Mouse (Mus musculus) cerebellum, adult 18-20 months (tissue): ENCODE results near the gene Fbxw21.
"Not testable (repeated sequence)": the region's sequence is repeated elsewhere in the genome, so short reads cannot be mapped to it uniquely, and the experiment has no call there.

Source experiments
- DNase-seq, 2 experiments: peaks; one replicate each; pipeline ENCODE4 v3.0.0; 2021

Gene Fbxw21

DNA sequence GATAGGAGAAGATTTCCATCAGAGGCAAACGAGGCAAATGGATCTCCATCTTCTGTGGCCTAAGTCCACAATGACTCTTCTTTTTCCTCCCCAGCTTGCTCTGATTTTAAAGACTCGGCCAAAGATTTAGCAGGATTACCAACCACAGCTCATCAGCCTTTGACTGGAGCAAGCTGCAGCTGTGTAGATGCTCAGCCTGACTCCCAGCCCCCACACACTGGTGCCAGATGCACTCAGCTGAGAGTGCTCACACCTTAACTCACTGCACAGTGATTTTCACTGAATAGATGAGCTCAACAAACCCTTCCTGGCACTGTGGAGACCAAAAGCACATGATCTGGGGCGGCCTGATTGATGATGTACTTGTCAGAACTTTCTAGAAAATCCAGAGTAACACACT, at the start of gene Fbxw21:
Fbxw21 (minus strand) TSS at position 101 of the 400 bp plus-strand sequence.
- DNase-seq = no peak

DNA sequence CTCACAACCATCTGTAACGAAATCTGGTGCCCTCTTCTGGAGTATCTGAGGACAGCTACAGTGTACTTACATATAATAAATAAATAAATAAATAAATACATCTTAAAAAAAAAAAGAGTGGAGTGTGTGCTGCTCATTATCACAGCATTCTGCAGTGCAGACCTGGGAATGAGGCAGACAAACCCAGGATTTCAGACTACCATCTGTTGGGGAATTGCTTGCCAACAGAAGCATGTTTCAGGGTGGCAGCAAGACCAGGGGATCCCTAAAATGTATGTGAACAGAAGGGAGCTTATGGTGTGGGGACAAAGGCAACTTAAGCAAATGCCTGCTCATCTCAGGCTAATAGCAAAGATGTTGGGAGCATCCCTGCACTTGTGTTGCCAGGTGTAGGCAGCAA, 39.5 kb upstream of the Fbxw21 start:
- DNase-seq = peak in 1 of 2 experiments; percentile 1

DNA sequence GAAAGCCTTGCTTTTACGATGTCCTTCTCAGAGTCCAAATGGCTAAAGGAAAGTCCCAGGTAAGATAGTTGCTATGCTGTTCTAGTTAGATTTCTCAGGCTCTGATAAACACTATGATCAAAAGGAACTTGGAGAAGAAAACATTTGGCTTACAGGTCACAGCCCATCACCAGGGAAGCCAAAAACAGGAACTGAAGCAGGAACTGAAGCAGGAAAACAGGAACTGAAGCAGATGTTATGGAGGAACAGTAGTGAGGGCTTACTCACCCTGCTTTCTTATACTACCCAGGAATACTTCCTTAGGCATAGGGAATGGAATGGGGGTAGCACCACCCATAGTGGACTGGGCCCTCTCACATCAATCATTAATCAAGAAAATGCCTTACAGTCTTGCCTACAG, 38.5 kb upstream of the Fbxw21 start:
- no peak for DNase-seq

DNA sequence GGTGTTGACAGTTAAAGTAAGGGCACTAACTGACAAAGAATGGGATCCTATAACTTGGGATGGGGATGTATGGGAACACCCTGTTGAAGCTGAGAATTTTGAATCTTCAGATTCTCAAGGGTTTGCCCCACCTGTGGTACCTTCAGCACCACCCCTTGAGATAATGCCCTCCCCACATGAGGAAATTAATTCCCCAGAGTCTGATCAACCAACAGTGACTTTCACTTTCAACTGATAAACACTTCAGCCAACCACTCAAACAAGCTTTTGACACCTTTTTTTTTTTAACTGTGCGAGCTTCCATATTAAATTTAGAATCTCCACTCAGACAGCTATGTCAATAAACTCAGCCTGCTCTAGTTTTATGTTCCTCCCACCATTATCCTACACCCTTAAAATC, 37.5 kb upstream of the Fbxw21 start:
- DNase-seq = no peak

DNA sequence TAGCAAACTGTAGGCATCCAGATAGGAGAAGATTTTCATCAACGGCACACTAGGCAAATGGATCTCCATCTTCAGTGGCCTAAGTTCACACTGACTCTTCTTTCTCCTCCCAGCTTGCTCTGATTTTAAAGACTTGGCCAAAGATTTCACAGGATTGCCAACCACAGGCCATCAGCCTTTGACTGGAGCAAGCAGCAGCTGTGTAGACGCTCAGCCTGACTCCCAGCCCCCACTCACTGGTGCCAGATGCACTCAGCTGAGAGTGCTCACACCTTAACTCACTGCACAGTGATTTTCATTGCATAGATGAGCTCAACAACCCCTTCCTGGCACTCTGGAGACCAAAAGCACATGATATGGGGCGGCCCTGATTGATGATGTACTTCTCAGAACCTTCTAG, 34.0 kb upstream of the Fbxw21 start, which contains the start of gene Fbxw13:
Fbxw13 (minus strand) TSS at position 101 of the 400 bp plus-strand sequence.
- not testable (repeated sequence) for DNase-seq

DNA sequence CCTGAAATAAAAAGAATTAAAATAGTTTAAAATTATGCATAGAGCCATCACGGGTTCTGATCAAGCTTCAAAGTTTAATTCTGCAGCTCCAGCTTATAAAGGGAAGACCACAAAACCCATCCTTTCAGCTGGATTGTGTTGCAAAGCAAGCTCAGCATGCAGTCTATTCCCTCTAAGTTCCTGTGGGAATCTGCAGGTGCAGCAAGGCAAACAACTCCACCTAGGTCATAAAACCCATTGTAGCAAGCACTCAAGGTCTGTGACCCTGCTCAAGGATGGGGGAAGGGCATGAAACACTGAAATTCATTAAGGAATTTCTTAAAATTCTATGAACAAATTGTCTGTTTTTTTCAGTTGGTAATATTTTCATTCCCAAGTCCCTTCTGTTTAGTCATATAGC, 15.4 kb upstream of the Fbxw21 start:
- no peak for DNase-seq

DNA sequence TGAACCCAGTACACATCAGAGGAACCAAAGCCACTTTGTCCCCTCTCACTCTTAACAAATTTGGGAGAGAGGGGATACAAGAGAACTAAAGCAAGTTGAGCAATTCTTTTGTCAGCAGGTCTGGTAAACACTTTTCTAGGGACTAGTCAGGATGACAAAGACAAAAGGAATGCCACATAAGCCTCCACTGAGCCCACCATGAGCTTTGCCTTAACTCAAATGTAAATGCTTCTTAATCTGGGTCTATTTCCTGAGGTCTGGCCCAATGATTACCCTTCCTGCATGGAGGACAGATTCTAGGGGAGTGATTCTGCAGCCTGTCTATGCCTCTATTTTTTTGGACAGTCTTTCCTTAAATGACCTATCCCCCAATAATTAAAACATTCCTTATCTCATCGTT, 14.5 kb upstream of the Fbxw21 start:
- no peak for DNase-seq

DNA sequence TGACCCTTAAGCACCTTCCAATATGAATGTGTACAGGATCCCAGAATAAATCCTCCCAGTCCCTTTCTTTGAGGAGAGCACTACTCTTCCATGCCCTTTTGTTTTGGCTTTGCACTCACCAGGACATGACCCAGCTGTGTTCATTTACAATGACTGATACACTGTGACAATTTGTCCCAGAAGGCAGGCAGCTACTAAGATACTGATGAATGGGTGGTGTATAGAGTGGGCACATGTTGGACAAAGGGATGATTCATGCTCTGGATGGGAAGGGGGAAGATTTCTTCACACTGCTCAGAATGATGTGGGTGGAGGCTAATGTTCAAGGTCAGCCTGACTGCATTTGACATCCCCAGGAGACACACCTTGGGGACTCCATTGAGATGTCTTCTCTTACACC, 5.5 kb upstream of the Fbxw21 start:
- DNase-seq = no peak

DNA sequence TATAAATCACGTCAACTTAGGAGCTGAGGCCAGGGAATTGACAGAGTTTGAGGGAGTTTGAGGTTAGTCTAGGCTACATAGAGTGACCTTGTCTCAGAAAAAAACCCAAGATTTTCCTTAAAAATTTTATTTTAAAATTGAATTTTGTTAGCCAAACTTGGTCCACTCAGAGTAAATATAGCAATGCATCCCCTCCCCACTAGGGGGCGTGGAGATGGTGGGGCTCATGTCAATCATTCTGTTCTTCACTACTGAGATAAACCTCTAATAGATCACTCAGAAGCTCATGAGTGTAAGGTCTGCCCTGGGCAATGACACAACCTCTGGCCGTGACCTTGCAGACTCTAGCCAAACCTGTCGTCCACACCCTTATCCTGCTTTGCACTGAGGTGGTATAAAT, 21.4 kb downstream of the Fbxw21 start:
- not testable (repeated sequence) for DNase-seq

DNA sequence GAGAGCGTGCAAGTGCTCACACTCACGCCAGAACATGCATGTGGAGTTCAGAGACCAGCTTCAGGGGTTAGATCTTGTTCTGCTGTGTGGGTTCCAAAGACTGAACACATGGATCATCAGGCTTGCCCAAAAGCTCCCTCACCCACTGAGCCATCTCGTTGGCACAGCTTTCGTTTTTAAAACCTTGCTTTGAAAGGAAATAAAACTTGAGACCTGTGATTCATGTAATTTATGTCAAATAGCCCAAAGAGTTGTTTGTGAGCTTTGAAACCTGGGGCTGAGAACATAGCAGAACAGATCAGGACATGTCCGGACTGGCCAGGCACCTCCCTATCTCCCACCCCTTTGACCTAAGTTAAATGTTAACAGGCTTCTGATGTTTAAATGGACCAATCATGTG, 31.8 kb downstream of the Fbxw21 start:
- no peak for DNase-seq

DNA sequence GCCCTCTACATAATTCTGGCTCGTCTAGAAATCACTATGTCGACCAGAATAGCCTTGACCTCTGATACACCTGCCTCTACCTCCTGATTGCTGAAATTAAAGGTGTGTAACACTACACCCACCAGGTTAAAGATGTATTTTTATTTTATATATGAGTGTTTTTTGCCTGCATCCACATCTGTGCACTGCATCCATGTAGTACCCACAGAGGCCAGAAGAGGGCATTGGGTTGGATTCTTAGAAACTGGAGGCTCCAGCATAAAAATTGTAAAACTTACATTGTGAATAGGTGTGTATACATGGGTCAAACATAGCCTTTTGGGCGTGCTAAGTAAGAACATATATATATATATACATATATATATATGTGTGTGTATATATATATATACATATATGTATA, 33.6 kb downstream of the Fbxw21 start:
- peak in 1 of 2 experiments; percentile 14 for DNase-seq

DNA sequence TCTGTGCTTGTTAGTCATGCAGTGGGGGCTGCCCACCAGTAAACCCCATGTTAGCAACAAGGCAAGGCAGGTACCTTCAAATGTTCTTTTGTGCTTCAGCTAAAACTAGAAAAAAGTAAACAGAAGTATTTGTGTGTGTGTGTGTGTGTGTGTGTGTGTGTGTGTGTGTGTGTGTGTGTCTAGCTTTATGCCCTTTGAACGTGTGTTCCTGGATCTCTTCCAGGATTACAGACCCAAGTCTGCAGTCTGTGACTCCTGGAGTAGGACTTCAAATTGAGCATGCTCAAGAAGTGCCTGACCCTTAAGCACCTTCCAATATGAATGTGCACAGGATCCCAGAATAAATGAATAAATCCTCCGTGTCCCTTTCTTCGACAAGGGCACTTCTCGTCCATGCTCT, 34.8 kb downstream of the Fbxw21 start:
- DNase-seq = no peak

DNA sequence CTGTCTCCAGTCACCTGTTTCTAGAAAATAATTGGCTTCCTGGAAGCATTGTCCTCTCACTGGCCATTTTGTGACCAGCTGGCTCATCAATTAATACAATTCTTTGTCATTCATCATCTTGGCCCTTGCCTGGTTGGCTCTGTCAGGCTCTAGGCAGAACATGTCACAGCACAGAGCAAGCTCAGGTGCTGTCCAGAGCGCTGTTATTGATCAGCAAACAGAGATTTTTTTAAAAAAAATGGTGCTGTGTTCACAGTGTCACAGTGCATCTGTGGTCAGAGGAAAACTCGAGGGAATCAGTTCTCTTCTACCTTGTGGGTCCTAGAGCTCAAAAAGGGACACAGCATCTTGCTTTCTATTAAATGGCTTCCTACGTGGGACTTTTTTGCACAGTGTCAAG, 36.4 kb downstream of the Fbxw21 start:
- DNase-seq = no peak

DNA sequence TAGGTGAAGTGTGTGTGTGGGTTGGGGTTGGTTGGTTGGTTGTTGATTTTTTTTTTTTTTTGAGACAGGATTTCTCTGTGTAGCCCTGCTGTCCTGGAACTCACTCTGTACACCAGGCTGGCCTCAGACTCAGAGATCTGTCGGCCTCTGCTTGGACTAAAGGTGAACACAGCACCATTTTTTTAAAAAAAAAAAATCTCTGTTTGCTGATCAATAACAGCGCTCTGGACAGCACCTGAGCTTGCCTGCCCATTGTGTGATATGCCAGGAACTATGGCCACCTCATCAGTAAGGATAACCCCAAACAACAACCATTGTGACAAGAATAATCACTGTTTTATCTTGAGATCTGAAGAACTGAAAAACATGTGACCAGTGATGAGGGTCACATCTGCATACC, 36.8 kb downstream of the Fbxw21 start:
- DNase-seq = no peak

DNA sequence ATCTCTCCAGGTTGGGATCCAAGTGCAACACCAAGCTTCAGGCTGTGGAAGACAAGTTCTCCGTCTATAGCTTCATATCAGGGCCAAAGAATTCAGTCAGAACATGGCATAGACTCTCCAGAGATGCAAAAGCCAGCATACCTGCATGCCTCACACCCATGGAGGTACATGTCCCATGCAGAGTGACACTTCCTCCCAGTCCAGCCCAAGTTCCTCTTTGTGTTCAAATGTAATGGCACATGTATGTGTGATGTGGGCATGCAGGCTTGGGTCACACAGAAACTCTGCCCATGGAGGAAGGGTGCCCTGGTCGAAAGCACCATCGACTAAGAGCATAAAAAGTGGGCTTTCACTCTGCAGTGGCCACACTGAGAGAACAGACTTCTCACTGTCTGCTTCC, 37.7 kb downstream of the Fbxw21 start:
- DNase-seq = no peak

DNA sequence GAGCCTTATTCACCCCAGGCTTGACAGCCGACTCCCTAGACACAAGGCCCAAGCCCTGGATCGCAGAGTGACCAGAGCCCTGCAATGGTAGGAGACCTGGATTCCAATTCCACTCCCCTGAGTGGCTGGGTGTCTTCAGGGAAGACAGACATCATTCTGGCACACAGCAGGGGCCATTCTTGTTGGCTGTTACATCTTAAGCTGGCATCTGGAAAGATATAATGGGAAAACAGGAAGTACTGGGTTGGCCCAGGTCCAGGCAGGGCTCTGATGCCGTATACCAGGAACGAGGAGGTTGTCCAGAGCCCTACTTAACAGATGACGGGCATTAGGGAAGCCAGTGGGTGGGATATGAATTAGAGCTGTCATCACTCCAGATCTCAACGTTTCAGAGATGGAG, 38.6 kb downstream of the Fbxw21 start:
- no peak for DNase-seq

DNA sequence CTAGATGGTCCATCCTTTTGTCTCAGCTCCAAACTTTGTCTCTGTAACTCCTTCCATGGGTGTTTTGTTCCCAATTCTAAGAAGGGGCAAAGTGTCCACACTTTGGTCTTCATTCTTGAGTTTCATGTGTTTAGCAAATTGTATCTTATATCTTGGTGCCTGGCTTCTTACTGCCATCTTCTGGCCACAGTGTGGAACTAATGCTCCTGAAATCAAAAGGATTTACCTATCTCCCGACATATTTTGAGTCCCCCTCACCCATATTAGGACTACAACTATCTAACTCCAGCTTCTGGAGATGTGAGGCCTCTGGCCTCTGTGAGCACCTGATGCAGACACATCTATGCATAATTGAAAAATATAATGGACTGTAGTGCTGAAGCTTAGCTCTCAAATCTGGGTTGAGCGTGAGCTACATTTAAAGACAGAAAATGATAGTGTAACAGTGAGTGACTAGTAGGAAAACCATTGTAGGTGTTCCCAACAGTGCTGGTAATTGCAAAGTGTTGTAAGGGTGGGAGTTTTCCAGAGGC, 39.2 kb downstream of the Fbxw21 start:
- DNase-seq = peak; percentile 38 to 42

DNA sequence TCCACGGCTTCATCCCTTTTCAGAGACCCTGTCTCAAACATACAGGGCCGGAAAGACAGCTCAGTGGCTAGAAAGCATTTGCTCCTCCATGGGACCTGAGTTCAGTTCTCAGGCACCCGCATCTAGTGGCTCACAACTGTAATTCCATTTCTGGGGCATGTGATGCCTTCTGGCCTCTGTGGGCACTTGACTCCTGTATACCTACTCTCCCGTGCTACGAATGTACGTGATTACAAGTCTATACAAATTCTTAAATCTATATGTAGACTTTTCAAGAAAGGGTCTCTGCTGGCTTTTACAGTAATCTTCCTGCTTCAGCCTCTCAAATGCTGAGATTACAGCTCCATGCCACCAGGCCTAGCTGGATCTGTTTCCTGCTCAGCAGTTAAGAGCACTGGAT, 40.9 kb downstream of the Fbxw21 start:
- no peak for DNase-seq

DNA sequence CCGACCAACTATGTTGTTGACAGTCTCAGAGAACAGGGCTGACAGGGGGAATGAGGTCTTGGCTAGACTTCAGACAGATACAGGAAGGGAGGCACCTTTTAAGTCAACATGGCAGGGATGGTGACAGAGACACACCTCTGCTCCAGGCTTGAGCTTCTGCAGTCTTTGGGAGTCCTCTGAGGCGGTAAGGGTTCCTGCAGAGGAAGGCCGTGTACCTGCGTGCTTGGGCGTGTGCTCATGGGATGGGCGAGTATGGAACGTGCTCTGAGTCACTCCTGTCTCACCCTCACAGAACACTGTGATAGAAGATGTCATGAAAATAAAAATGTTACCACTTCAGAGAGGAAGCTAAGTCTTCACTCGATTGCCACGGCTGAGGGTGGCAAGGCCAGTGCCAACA, 42.3 kb downstream of the Fbxw21 start:
- DNase-seq = no peak

DNA sequence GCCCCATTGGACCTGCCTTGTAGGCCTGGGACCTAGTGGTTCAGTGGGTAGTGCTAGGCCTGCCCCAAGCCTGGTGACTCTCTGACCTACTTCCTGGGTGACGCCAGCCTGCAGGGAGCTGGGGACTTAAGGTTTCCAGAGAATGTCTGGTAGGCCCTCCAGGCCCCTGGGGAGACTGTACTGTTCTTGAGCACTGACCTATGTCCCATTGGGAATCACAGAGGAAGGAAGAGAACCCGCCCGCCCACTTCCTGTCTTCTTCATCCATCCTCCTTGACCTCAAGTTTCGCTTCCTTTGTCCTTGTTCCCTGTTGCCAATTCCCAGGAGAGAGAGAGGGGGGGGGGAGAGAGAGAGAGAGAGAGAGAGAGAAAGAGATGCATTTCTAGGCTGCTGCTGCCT, 43.7 kb downstream of the Fbxw21 start:
- no peak for DNase-seq

DNA sequence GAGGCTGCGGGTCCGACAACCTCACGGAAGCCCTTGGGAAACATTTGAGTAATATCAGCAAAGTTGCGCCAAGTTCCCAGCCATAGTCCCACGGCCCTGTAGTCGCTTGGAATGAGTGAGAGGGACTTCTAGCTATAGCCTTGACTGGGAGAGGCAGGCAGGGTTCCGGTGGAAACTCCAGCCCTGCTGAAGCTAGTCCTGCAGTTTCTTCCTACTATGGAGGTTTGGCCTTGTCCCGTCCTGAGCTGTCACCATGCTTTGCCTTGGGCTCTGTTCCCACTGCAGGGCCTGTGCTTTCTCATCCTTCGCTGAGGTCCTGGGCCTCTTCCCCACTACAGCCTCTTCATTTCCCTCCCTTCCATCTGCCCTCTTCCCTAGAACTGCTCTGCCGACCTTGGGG, 45.6 kb downstream of the Fbxw21 start:
- no peak for DNase-seq

DNA sequence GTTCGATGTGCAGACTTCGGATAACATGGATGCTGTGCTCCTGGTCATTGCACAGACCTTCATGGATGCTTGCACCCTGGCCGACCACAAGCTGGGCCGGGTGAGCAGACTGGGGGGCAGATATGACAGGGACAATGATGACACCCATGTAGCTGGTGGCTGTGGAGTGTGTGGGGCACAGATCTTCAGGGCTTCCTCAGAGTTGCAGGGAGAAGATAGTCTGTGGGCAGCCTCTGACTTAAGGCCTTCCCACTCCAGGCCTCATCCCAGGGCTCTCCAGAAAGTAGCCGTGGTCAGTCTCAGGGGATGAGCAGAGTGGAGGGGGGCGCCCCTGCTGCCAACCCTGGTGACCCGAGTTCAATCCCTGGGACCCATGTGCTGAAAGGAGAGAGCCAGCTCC, 47.0 kb downstream of the Fbxw21 start:
- DNase-seq = no peak

DNA sequence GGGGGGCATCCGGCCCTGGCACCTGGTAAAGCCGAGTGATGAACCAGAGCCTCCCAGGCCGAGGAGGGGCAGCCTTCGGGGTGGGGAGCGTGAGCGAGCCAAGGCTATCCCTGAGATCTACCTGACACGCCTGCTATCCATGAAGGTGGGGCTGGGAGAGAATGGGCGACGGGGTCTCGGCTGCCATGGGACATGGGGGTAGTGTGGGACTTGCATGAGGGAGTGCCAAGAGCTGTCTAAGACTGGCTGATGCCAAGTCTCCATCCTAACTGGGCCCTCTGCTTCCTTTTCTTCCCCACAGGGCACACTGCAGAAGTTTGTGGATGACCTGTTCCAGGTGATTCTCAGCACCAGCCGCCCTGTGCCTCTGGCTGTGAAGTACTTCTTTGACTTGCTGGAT, 47.6 kb downstream of the Fbxw21 start:
- no peak for DNase-seq

DNA sequence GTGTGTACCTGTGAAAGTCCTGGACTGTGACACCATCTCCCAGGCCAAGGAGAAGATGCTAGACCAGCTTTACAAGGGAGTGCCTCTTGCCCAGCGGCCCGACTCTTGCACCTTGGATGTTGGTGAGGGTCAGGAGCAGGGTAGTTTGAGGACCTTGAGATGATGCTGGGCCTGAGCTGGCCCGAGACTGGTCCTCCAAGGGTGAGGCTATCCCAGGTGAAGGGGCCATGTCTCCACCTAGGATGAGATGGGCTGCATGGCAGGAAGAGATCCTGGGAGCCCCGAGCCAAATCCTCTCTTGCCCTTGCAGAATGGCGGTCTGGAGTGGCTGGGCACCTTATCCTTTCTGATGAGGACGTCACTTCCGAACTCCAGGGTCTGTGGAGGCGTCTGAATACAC, 48.5 kb downstream of the Fbxw21 start:
- no peak for DNase-seq

DNA sequence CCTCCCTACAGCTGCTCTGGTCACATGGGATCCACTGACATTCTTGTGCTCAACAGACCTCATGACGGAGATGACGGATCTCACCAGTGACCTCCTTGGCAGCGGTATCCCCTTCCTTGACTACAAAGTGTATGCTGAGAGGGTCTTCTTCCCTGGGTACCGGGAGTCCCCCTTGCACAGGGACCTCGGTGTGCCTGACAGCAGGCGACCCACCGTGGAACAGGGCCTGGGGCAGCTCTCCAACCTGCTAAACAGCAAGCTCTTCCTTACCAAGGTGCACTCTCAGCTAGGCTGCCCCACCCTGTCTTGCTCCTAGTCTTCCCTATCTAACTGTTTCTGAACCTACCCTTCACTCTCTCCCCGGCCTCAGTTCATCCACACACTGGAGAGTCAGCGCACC, 50.2 kb downstream of the Fbxw21 start:
- DNase-seq = no peak

DNA sequence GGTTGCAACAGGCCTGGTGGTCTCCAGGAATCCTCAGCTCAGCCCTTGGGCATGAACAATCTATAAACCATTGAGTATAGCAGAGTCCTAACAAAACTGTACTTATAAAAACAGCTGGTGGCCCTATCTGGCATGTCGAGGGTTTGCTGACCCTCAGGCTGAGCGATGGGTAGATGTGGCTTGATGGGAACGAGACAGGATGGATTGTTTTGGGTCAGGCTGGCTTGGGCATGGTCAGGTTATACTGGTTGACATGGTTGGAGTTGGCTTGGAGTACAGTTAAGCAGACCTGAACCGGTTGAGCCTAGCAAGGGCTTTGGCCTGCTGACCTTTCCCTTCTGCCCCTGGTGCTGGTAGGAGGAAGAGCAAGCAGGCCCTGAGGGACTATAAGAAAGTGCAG, 50.7 kb downstream of the Fbxw21 start:
- DNase-seq = no peak
